Comparison of ENCODE assay signal across 24 mouse cellular contexts in genomic region chr3:101073384-101073783, GRCm38 (mm10). TPM values are rescaled to one million over a fixed set of nuclear protein-coding genes. Genes with fewer than 3 reads are reported as not detected.
DNase-seq lines count a peak whose midpoint lies in the region; ATAC-seq lines count a peak whose summit lies in the region.
"Had no signal": no experiment of that assay in that cellular context is flagged by ENCODE, and none has a peak within 500 bp of the region (broad histone marks: within the 10 kb centered on the region; RNA-seq: fewer than 3 reads in every experiment).

No protein-coding gene starts in this region.

- H3K9ac ChIP-seq in forebrain, embryonic 11.5 days (ENCODE audit: low read length), result no peak overlapping the region
- H3K9ac ChIP-seq: forebrain, embryonic 15.5 days; heart, embryonic 15.5 days; hindbrain, embryonic 15.5 days; liver, embryonic 12.5 days; lung, embryonic 14.5 days had no signal

- no peaks in the 10 kb centered on the region for H3K9me3 ChIP-seq in forebrain, embryonic 10.5 days
- H3K9me3 ChIP-seq in forebrain, embryonic 11.5 days (ENCODE audit: control insufficient read depth, low read length), result no peaks in the 10 kb centered on the region
- H3K9me3 ChIP-seq: forebrain, embryonic 15.5 days; heart, embryonic 15.5 days; hindbrain, embryonic 15.5 days; liver, embryonic 12.5 days had no signal

- peak overlapping the region; percentile 85; the same call in 1 of the 2 replicates for H3K27ac ChIP-seq in forebrain, embryonic 10.5 days
- no peak overlapping the region for H3K27ac ChIP-seq in forebrain, embryonic 11.5 days (ENCODE audit: low read depth, low read length)
- H3K27ac ChIP-seq: heart, embryonic 15.5 days; hindbrain, embryonic 15.5 days; liver, embryonic 12.5 days had no signal

- no peak for DNase-seq in forebrain, embryonic 10.5 days (ENCODE audit: extremely low spot score, low spot score)
- no peak for DNase-seq in forebrain, embryonic 11.5 days (ENCODE audit: low spot score)
- DNase-seq in right cerebral cortex, adult 18-20 months, result peak; percentile 33
- no peak for DNase-seq in right cerebral cortex, postnatal 25 days
- peak; percentile 29 for DNase-seq in brain, adult 2 months (ENCODE audit: low read depth, low spot score)
- DNase-seq in adrenal gland, postnatal 4 days (ENCODE audit: low spot score in 2 of 2), result no peak
- DNase-seq: adrenal gland, postnatal 10 days; cerebellum, adult 11 months; cerebellum, postnatal 10 days; gastrocnemius, postnatal 36 days; heart, postnatal 4 days; kidney, adult 18-20 months; kidney, postnatal 36 days; midbrain, embryonic 14.5 days; thymus, postnatal 14 days had no signal

- ATAC-seq in forebrain, embryonic 11.5 days (replicated peaks; ENCODE audit: low FRiP score), result no peak
- no peak for ATAC-seq in erythroblast, adult 5-6 weeks (replicated peaks; ENCODE audit: low FRiP score, poor library complexity, severe bottlenecking)
- ATAC-seq: activated CD4-positive, CD25-positive, alpha-beta regulatory T cell, adult 4 months; forebrain, embryonic 15.5 days; liver, embryonic 12.5 days had no signal

- no peak overlapping the region for H3K4me3 ChIP-seq in forebrain, embryonic 10.5 days
- no peak overlapping the region for H3K4me3 ChIP-seq in forebrain, embryonic 11.5 days (ENCODE audit: low read depth, low read length)
- H3K4me3 ChIP-seq: erythroblast, embryonic 14.5 days; forebrain, embryonic 15.5 days; heart, embryonic 15.5 days; hindbrain, embryonic 15.5 days; liver, embryonic 12.5 days had no signal

- peaks cover 52% of the 10 kb centered on the region for H3K4me1 ChIP-seq in forebrain, embryonic 10.5 days
- peaks cover 24% of the 10 kb centered on the region for H3K4me1 ChIP-seq in forebrain, embryonic 11.5 days (replicated peaks; ENCODE audit: control insufficient read depth, insufficient read depth, low read length)
- H3K4me1 ChIP-seq: liver, embryonic 12.5 days had no signal

- no peak overlapping the region for H3K4me2 ChIP-seq in forebrain, embryonic 11.5 days (ENCODE audit: low read depth, low read length, severe bottlenecking)
- H3K4me2 ChIP-seq: forebrain, embryonic 15.5 days; heart, embryonic 15.5 days; hindbrain, embryonic 15.5 days; liver, embryonic 12.5 days; lung, embryonic 14.5 days had no signal

- H3K27me3 ChIP-seq in forebrain, embryonic 10.5 days (ENCODE audit: poor library complexity, severe bottlenecking), result no peaks in the 10 kb centered on the region
- no peaks in the 10 kb centered on the region for H3K27me3 ChIP-seq in forebrain, embryonic 11.5 days (ENCODE audit: control insufficient read depth, insufficient read depth, low read length)
- H3K27me3 ChIP-seq: forebrain, embryonic 15.5 days; heart, embryonic 15.5 days; hindbrain, embryonic 15.5 days; liver, embryonic 12.5 days had no signal

- H3K36me3 ChIP-seq in forebrain, embryonic 10.5 days (replicated peaks), result peaks cover 55% of the 10 kb centered on the region
- no peaks in the 10 kb centered on the region; the same call in 1 of the 2 replicates for H3K36me3 ChIP-seq in forebrain, embryonic 11.5 days (ENCODE audit: control insufficient read depth, insufficient read depth, low read length)
- H3K36me3 ChIP-seq: forebrain, embryonic 15.5 days; heart, embryonic 15.5 days; hindbrain, embryonic 15.5 days; liver, embryonic 12.5 days had no signal

- WGBS in forebrain, embryonic 10.5 days, result 88% methylated on average over 9 of the region's 9 CpGs
- 82% methylated on average over 9 of the region's 9 CpGs for WGBS in forebrain, embryonic 11.5 days

RNA-seq across cellular contexts. Expression of gene Ptgfrn, which starts 36.7 kb away (rescaled TPM):
- polyA plus RNA-seq in forebrain, embryonic 10.5 days (2016; fragmentation: Nextera tagmentation; extraction: Ambion mirVana), result 3.2 and 3.3 TPM in 2 replicates
- polyA plus RNA-seq in forebrain, embryonic 11.5 days (2014; fragmentation: Nextera tagmentation; extraction: Ambion mirVana), result 5.1 and 5.3 TPM in 2 replicates
- total RNA-seq in erythroblast, adult 5-6 weeks (2015; ENCODE audit: low replicate concordance), result 6.3 TPM in 1 of 2 replicates, not detected in the other
- 0.09 TPM in 1 of 2 replicates, not detected in the other for total RNA-seq in erythroblast, adult 5-6 weeks (2017; ENCODE audit: low replicate concordance)
- total RNA-seq in adrenal gland, postnatal 4 days (2021), result 10 to 100 TPM; 49.4 to 49.5 TPM
- polyA plus RNA-seq: erythroblast, embryonic 14.5 days had no signal

RNA-seq across cellular contexts. Expression of gene Cd101, which starts 44.0 kb away (rescaled TPM):
- 0.05 TPM in 1 of 2 replicates, not detected in the other for polyA plus RNA-seq in forebrain, embryonic 10.5 days (2016; fragmentation: Nextera tagmentation; extraction: Ambion mirVana)
- 0.07 TPM in 1 of 2 replicates, not detected in the other for polyA plus RNA-seq in forebrain, embryonic 11.5 days (2014; fragmentation: Nextera tagmentation; extraction: Ambion mirVana)
- 0.19 and 0.42 TPM in 2 replicates for total RNA-seq in erythroblast, adult 5-6 weeks (2015; ENCODE audit: low replicate concordance)
- 1.8 and 2.0 TPM in 2 replicates for total RNA-seq in erythroblast, adult 5-6 weeks (2017; ENCODE audit: low replicate concordance)
- under 1 TPM; 0.08 to 0.25 TPM for total RNA-seq in adrenal gland, postnatal 4 days (2021)
- polyA plus RNA-seq: erythroblast, embryonic 14.5 days; midbrain, embryonic 14.5 days; testis, adult 2 months had no signal

Comparison
In these comparisons a context has a peak if more than half of its experiments do, and no peak if none do; other contexts are left out.
1. DNase-seq: peak in right cerebral cortex, adult 18-20 months (single experiment) and brain, adult 2 months (single experiment); none in forebrain, embryonic 10.5 days (single experiment), forebrain, embryonic 11.5 days (single experiment), right cerebral cortex, postnatal 25 days (single experiment) and adrenal gland, postnatal 4 days (0 of 2).
2. RNA of gene Ptgfrn, which starts 36.7 kb away (total RNA-seq): 49.4 to 49.5 TPM in adrenal gland, postnatal 4 days; 0.09 to 6.3 TPM in erythroblast, adult 5-6 weeks; every median in the first group is over 4 times any median in the second.